Mouse (Mus musculus) forebrain, embryonic 11.5 days (tissue): ENCODE measurements around the gene Hprt. TPM values are rescaled to one million over a fixed set of nuclear protein-coding genes. Genes with fewer than 3 reads are reported as not detected.

Experiments used
- ATAC-seq: fragments of 200-750 bp; cut with Nextera tagmentation; replicated peaks from 2 replicates; pipeline ENCODE4 v1.8.0; 2017; ENCODE audit warnings: moderate TSS enrichment; ENCODE audit not compliant: low FRiP score
- DNase-seq: peaks from one replicate; pipeline ENCODE4 v3.0.0-alpha.2; 2017; ENCODE audit warnings: low spot score
- H3K27ac ChIP-seq: fragments of 300-500 bp; sonication (generic); 2 replicates; pipeline ENCODE4 v1.5.1; 2014; ENCODE audit warnings: low read depth, low read length
- H3K27me3 ChIP-seq: fragments of 300-500 bp; sonication (generic); 2 replicates; pipeline ENCODE4 v1.6.1; 2014; ENCODE audit warnings: mild to moderate bottlenecking, low read length, mixed read lengths; ENCODE audit not compliant: control insufficient read depth, insufficient read depth
- H3K36me3 ChIP-seq: fragments of 300-500 bp; sonication (generic); 2 replicates; pipeline ENCODE4 v1.6.1; 2014; ENCODE audit warnings: mild to moderate bottlenecking, low read length, moderate library complexity, mixed read lengths; ENCODE audit not compliant: control insufficient read depth, insufficient read depth
- H3K4me1 ChIP-seq: fragments of 300-500 bp; sonication (generic); replicated peaks from 2 replicates; pipeline ENCODE4 v1.6.1; 2014; ENCODE audit warnings: low read length, mixed read lengths; ENCODE audit not compliant: control insufficient read depth, insufficient read depth
- H3K4me2 ChIP-seq: fragments of 300-500 bp; sonication (generic); 2 replicates; pipeline ENCODE4 v1.6.1; 2014; ENCODE audit warnings: low read depth, mild to moderate bottlenecking, low read length, moderate library complexity, mixed read lengths; ENCODE audit not compliant: severe bottlenecking
- H3K4me3 ChIP-seq: fragments of 300-500 bp; sonication (generic); 2 replicates; pipeline ENCODE4 v1.5.1; 2014; ENCODE audit warnings: low read depth, low read length
- H3K9ac ChIP-seq: fragments of 300-500 bp; sonication (generic); 2 replicates; pipeline ENCODE4 v1.6.1; 2014; ENCODE audit warnings: low read length
- H3K9me3 ChIP-seq: fragments of 300-500 bp; sonication (generic); 2 replicates; pipeline ENCODE4 v1.6.1; 2016; ENCODE audit warnings: low read length, mixed read lengths; ENCODE audit not compliant: control insufficient read depth
- WGBS: fragments of 180-500 bp; shearing (Covaris S2); extraction: QIAGEN DNeasy Blood & Tissue Kit; methylation state at CpG from one replicate; pipeline ENCODE4 v1.1.7; 2014; 5-methylcytosine and 5-hydroxymethylcytosine counted together
- microRNA counts: library from miRNA; unstranded; fragments of <30 nt; microRNA quantifications from one replicate; lab custom pipeline; 2015
- microRNA-seq: library from miRNA; unstranded; fragments of <30 nt; microRNA quantifications from one replicate; pipeline ENCODE4, GENCODE M21; 2016; ENCODE audit not compliant: insufficient number of aligned reads
- polyA plus RNA-seq: library from polyadenylated mRNA; unstranded; fragments of >200 nt; fragmentation: Nextera tagmentation; extraction: Ambion mirVana; gene quantifications from 2 replicates; pipeline ENCODE4 v1.2.1, GENCODE M21; 2014

The Hprt gene
- polyA plus RNA-seq, 1 experiment from 2014 or later: 81.6 TPM

DNA sequence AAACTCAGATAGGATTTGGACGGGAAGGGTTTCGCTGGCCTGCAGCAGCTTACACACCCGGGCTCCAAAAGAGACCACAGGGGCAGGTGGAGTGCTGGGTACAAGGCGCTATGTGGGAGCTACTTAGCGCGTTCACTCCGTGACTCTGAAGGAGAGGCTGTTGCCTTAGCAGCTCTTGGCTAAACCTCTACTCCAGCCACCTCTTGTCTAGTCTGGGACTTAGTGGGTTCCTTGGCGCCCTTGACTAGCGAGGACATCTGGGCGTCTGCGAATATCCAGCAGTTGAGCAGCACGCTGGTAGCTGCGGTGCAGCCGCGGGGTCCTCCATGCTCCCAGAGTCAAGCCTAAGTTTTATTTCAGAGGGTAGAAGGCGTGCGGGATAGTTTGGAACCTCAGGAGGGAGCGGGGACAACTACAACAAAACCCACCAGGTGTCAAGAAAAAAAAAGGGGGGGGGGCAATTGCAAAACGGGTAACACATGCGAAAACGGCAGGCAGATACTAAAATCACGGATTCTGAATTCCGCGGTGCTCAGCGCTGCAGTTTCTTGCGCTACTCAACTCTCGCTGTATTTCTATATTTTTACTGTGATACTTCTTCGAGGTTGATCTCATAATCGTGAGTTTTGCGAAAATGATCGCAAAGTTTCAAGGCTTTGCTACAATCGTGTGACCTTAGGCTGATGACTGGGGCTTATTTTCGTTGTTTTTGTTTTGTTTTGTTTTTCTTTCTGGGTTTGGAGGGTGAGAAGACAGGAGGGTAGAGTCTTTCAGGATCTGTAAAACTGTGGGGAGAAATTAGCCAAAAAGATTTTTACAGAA is 70.7 kb downstream of the Hprt start:
- WGBS: 10% methylated on average over 33 of the region's 33 CpGs
- no peaks in the 10 kb centered on the region for H3K27me3 ChIP-seq
- peak overlapping the region; percentile 54 for H3K4me2 ChIP-seq
- peak overlapping the region; percentile 10; the same call in 1 of the 2 replicates for H3K9ac ChIP-seq
- H3K4me3 ChIP-seq: peak overlapping the region; percentile 23
- no peaks in the 10 kb centered on the region for H3K9me3 ChIP-seq
- no peak overlapping the region for H3K27ac ChIP-seq
- no peak for ATAC-seq
- no peaks in the 10 kb centered on the region for H3K4me1 ChIP-seq
- DNase-seq: peak; percentile 62
- no peaks in the 10 kb centered on the region for H3K36me3 ChIP-seq

DNA sequence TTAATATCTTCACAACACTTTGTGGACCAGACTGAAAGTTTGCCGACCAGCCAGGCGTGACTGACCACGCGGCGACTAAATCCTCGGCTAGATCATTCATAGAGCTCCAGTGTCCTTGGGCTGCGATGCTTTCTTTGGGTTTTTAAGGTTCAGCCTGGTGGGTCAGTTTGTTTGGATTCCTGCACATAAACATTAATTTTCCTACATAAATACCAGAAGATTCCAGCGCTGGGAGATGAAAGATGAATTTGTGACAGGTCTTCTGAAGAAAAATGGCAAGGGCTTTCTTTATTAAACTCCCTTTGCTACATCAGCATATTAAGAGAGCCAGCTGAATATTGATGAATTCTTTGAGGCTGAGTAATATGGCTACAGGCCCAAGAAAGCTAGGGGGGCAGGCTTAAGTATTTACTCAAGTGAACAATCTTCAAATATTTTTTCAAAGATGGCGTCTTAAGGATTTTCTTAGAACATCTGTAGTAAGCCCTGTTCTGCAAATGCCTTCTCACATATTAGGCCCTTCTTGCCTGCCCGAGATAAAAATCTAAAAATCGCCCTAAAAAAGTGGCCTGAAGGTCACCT is 71.6 kb downstream of the Hprt start:
- no peak overlapping the region for H3K27ac ChIP-seq
- no peaks in the 10 kb centered on the region for H3K27me3 ChIP-seq
- H3K9me3 ChIP-seq: no peaks in the 10 kb centered on the region
- ATAC-seq (no peak), DNase-seq (no peak)
- H3K36me3 ChIP-seq: no peaks in the 10 kb centered on the region
- no peaks in the 10 kb centered on the region for H3K4me1 ChIP-seq
- 0 out of 2 replicates have a peak overlapping the region, but pooled peaks have one; percentile 5 for H3K4me2 ChIP-seq
- no peak overlapping the region for H3K9ac ChIP-seq
- H3K4me3 ChIP-seq: no peak overlapping the region
- WGBS: 19% methylated on average over 11 of the region's 11 CpGs

DNA sequence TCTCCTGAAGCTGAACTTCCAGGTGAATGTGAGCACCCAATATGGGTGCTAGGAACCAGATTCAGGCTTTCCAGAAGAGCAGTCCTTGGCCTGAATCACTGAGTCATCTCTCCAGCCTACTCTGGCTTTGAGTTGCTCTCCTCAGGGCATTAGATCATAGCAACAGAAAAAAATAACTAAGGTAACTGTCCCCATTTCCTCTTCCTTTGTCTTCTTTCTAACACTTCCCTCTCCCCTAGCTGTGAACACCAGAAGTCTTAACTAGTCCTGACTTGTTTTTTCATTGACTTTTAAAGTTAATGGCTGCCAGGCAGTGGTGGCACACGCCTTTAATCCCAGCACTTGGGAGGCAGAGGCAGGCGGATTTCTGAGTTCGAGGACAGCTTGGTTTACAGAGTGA is 76.5 kb downstream of the Hprt start:
- ATAC-seq (no peak), DNase-seq (no peak)
- H3K9ac ChIP-seq: no peak overlapping the region
- no peaks in the 10 kb centered on the region for H3K27me3 ChIP-seq
- no peaks in the 10 kb centered on the region for H3K9me3 ChIP-seq
- H3K4me3 ChIP-seq: no peak overlapping the region
- H3K27ac ChIP-seq: no peak overlapping the region
- 92% methylated on average over 3 of the region's 3 CpGs for WGBS
- no peaks in the 10 kb centered on the region for H3K36me3 ChIP-seq
- no peak overlapping the region for H3K4me2 ChIP-seq
- H3K4me1 ChIP-seq: no peaks in the 10 kb centered on the region

MicroRNAs within 50 kb of the gene (microRNA counts, 519-probe panel; counts per million panel counts)
- microRNA mmu-miR-322 (lab: Ali Mortazavi, UCI) (5,469 counts per million, percentile 68 among the panel's probes with 10 or more counts), microRNA mmu-miR-351 (lab: Ali Mortazavi, UCI) (2,724 counts per million, percentile 6 among the panel's probes with 10 or more counts), microRNA mmu-miR-450a-3p (lab: Ali Mortazavi, UCI) (31.2 counts per million), microRNA mmu-miR-450a-5p (lab: Ali Mortazavi, UCI) (5,355 counts per million, percentile 67 among the panel's probes with 10 or more counts), microRNA mmu-miR-450b-3p (lab: Ali Mortazavi, UCI) (31.2 counts per million), microRNA mmu-miR-450b-5p (lab: Ali Mortazavi, UCI) (31.2 counts per million), microRNA mmu-miR-503 (lab: Ali Mortazavi, UCI) (31.2 counts per million), microRNA mmu-miR-542-3p (lab: Ali Mortazavi, UCI) (31.2 counts per million), microRNA mmu-miR-542-5p (lab: Ali Mortazavi, UCI) (1,830 counts per million, percentile 2 among the panel's probes with 10 or more counts)

Small RNA genes lying within 50 kb of the gene (microRNA-seq; reads per million reads assigned to microRNA genes)
- gene Mir322: 19,404 reads per million, percentile 98 among the genes with 10 or more reads in this experiment
- 1,979 reads per million, percentile 76 among the genes with 10 or more reads in this experiment for gene Mir351
- 21.9 reads per million, percentile 15 among the genes with 10 or more reads in this experiment for gene Mir450-1
- gene Mir450-2: 12.6 reads per million, percentile 7 among the genes with 10 or more reads in this experiment
- gene Mir450b: 267 reads per million, percentile 49 among the genes with 10 or more reads in this experiment
- 791 reads per million, percentile 65 among the genes with 10 or more reads in this experiment for gene Mir503
- 642 reads per million, percentile 62 among the genes with 10 or more reads in this experiment for gene Mir542

Other genes starting within 250 kb of the Hprt start
- gene Ccdc160, start 196.9 kb upstream of the Hprt start, polyA plus RNA-seq: 3.8 and 4.7 TPM in 2 replicates
- gene Phf6, start 75.9 kb upstream of the Hprt start, polyA plus RNA-seq: 114 and 127 TPM in 2 replicates